Mouse (Mus musculus): ENCODE data around the gene Synpo2l. TPM values are rescaled to one million over a fixed set of nuclear protein-coding genes. Genes with fewer than 3 reads are reported as not detected.
"Not testable (repeated sequence)": the region's sequence is repeated elsewhere in the genome, so short reads cannot be mapped to it uniquely, and the experiment has no call there.

The Synpo2l gene
- polyA plus RNA-seq (2015; fragmentation: Nextera tagmentation; extraction: Ambion mirVana): 0.14 and 0.23 TPM in 2 replicates

DNA sequence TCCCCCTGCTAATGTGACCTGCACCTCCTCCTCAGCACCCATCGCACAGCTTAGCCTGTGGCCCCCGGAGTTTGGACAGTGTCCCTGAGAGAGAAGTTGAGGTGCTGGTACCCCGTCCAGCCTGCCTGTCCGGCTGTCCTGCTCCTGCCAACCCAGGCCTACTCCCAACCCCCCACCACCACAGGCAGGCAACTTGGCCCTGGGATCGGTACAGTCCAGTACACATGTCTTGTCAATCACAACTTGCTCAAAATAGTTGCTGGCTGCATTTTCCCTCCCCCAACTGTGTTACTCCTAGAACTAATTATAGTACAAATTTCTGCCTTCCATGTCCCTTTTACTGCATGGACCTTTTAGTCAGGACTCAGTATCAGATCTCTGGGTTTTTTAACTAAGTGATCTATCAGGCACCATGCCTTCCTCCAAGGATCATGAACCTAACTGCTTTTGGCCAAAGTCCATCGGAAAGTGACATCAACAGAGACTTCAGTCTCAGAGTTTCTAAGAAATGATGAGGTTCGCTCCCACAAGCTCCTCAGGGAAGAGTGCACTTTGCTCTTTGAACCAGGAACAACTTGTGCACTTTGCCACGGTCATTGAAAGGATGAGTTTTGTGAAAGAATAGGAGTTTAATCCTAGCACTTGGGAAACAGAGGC lies at the start of gene Synpo2l:
Synpo2l (minus strand) TSS at position 201 of the 657 bp plus-strand sequence.
- Histone ChIP-seq H3K4me3 (no peak within 1 kb of the TSS), H3K9me3 (no peaks in the 10 kb centered on the region), H3K9ac (no peak within 1 kb of the TSS), H3K4me1 (0 out of 2 replicates have a peak, but pooled peaks cover 1% of the 10 kb centered on the region), H3K27ac (no peak within 1 kb of the TSS), H3K36me3 (replicated peaks) (no peaks in the 10 kb centered on the region), H3K4me2 (no peak within 1 kb of the TSS), H3K27me3 (replicated peaks) (peaks cover 16% of the 10 kb centered on the region)
- WGBS: 83% methylated on average over 8 of the region's 8 CpGs
- no peak for ATAC-seq (replicated peaks)

DNA sequence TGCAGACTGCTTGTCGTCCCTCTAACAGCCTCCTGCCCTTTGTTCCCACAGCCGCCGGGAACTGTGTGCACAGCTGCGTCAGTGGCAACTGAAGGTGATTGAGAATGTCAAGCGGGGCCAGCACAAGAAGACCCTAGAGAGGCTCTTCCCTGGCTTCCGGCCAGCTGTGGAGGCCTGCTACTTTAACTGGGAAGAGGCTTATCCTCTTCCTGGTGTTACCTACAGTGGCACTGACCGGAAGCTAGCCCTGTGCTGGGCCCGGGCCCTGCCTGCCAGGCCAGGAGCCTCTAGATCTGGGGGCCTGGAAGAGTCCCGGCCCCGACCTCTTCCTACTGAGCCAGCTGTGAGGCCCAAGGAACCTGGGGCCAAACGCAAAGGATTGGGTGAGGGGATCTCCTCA lies 45.7 kb upstream of the Synpo2l start:
- Histone ChIP-seq H3K4me1 (peaks cover 11% of the 10 kb centered on the region), H3K9ac (no peak overlapping the region), H3K27ac (no peak overlapping the region), H3K9me3 (no peaks in the 10 kb centered on the region), H3K4me2 (no peak overlapping the region), H3K4me3 (no peak overlapping the region), H3K27me3 (replicated peaks) (no peaks in the 10 kb centered on the region), H3K36me3 (replicated peaks) (peaks cover 77% of the 10 kb centered on the region)
- WGBS: 81% methylated on average over 11 of the region's 11 CpGs
- ATAC-seq (replicated peaks): no peak

DNA sequence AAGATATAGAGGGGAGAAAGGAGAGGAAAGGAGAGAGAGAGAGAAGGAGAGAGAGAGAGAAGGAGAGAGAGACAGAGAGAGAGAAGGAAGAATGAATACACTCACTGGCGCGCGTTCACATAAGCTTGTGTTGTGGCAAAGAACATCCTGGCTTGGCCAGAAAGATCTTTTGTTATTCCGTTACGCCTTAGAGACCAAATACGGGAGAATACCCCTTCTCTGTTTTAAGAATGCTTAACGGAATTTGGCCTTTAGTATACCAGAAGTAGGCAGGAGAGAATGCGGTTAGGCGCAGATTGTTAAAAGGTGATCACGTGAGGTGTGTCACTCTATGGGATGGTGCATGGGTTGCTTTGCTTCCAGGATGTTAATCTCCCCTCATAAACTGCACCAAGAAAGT lies 40.1 kb upstream of the Synpo2l start:
- Histone ChIP-seq H3K4me2 (peak overlapping the region; percentile 77), H3K27me3 (replicated peaks) (no peaks in the 10 kb centered on the region), H3K9me3 (no peaks in the 10 kb centered on the region), H3K27ac (peak overlapping the region; percentile 96; the same call in 1 of the 2 replicates), H3K36me3 (replicated peaks) (peaks cover 23% of the 10 kb centered on the region), H3K4me1 (peaks cover 35% of the 10 kb centered on the region), H3K4me3 (peak overlapping the region; percentile 86), H3K9ac (peak overlapping the region; percentile 94)
- WGBS: 4% methylated on average over 10 of the region's 10 CpGs
- no peak for ATAC-seq (replicated peaks)

DNA sequence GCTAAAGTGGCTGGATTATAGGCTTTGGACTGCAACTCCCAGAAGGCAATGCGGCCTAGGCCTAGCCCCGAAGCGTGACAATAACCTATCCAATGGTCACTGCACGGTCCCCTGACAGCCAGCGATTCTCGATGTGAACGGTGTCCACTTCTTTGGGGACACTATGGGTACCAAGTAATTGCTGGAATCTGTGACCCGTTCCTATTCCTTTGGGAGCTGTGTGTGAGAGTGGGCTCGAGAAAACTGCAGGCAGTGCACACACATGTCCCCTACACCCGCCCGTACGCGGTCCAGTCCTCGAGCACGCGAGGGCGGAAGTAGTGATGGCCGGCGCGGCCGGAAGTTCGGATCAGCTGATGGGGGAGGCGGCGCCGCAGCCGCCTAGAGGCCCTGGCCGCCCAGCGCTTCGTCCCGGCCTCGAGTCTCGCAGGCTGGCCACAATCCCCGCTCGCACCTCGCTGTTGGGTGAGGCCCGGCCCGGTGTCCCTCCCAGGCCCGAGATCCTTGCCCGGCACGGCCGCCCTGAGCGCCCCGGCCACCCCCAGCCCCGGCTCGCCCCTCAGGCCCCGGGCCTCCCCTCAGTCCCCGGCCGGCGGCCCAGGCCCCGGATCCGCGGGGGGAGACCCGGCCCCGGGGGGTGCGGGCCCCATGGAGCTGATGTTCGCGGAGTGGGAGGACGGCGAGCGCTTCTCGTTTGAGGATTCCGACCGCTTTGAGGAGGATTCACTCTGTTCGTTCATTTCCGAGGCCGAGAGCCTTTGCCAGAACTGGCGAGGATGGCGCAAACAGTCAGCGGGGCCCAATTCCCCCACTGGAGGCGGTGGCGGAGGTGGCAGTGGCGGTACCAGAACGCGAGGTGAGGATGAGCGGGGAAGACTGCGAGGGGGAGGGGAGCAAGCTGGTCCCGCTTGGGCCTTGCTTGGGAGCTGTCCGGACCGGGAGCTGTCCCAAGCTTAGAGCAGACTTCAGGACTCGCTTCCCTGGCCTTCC lies 39.3 kb upstream of the Synpo2l start, which contains the start of gene Zswim8:
Zswim8 (plus strand) TSS at position 352 of the 990 bp plus-strand sequence.
- H3K4me2 ChIP-seq: peak within 1 kb of the TSS; percentile 77
- under 1% methylated on average over 80 of the region's 80 CpGs for whole genome bisulfite sequencing
- peak within 1 kb of the TSS; percentile 96 for H3K27ac ChIP-seq
- H3K9ac ChIP-seq: peak within 1 kb of the TSS; percentile 94
- no peaks in the 10 kb centered on the region for H3K9me3 ChIP-seq
- peaks cover 35% of the 10 kb centered on the region for H3K4me1 ChIP-seq
- ATAC-seq (replicated peaks): peak; percentile 95
- H3K27me3 ChIP-seq (replicated peaks): no peaks in the 10 kb centered on the region
- peaks cover 16% of the 10 kb centered on the region for H3K36me3 ChIP-seq (replicated peaks)
- H3K4me3 ChIP-seq: peak within 1 kb of the TSS; percentile 86

DNA sequence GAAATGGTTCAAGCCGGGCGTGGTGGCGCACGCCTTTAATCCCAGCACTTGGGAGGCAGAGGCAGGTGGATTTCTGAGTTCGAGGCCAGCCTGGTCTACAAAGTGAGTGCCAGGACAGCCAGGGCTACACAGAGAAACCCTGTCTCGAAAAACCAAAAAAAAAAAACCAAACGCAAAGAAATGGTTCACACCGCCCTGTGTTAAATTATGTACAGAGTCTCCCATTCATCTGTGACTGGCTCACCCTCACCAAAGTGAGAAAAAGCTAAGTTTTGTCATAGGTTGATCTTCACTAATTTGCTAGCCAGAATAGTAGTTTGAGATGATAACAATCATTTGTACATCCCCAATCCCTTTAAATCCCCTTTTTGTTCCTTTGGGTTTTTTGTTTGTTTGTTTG lies 35.3 kb upstream of the Synpo2l start:
- Histone ChIP-seq H3K27ac (peak overlapping the region; percentile 85), H3K4me2 (peak overlapping the region; percentile 72), H3K4me1 (peaks cover 58% of the 10 kb centered on the region), H3K4me3 (peak overlapping the region; percentile 66), H3K9ac (peak overlapping the region; percentile 74)
- ATAC-seq (replicated peaks); H3K27me3 ChIP-seq (replicated peaks); H3K9me3 ChIP-seq; H3K36me3 ChIP-seq (replicated peaks): not testable (repeated sequence)
- 11% methylated on average over 8 of the region's 8 CpGs for WGBS

DNA sequence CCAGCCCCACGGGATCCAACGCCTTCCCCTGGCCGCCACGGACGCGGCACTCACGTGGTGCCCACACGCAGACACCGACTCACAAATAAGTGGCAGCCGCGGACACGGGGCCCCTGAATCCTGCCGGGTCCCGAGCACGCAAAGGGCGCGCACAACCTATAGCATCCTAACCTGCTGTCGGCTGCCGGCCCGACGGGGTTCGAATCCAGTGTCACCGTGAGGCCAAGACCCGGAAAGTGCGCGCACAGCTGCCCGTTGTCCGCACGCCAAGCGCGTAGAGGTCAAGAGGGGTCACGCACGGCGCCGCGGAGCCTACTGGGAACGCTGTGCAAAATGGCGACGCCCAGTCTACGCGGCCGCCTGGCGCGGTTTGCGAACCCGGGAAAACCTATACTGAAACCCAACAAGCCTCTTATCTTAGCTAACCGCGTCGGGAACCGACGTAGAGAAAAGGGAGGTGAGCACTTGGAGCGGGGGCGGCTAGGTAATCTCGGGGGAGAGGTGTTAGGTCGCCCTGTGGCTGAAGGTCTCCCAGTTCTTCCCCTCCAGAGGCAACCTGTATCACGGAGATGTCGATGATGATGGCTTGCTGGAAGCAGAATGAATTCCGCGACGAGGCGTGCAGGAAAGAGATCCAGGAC lies 34.7 kb upstream of the Synpo2l start, which contains the start of gene Chchd1:
Chchd1 (plus strand) TSS at position 266 of the 641 bp plus-strand sequence.
- peak within 1 kb of the TSS; percentile 74 for H3K9ac ChIP-seq
- peak within 1 kb of the TSS; percentile 66 for H3K4me3 ChIP-seq
- peaks cover 61% of the 10 kb centered on the region for H3K4me1 ChIP-seq
- peak within 1 kb of the TSS; percentile 72 for H3K4me2 ChIP-seq
- no peaks in the 10 kb centered on the region for H3K36me3 ChIP-seq (replicated peaks)
- peak within 1 kb of the TSS; percentile 85 for H3K27ac ChIP-seq
- no peaks in the 10 kb centered on the region for H3K9me3 ChIP-seq
- under 1% methylated on average over 61 of the region's 61 CpGs for WGBS
- peak; percentile 69 for ATAC-seq (replicated peaks)
- no peaks in the 10 kb centered on the region for H3K27me3 ChIP-seq (replicated peaks)

DNA sequence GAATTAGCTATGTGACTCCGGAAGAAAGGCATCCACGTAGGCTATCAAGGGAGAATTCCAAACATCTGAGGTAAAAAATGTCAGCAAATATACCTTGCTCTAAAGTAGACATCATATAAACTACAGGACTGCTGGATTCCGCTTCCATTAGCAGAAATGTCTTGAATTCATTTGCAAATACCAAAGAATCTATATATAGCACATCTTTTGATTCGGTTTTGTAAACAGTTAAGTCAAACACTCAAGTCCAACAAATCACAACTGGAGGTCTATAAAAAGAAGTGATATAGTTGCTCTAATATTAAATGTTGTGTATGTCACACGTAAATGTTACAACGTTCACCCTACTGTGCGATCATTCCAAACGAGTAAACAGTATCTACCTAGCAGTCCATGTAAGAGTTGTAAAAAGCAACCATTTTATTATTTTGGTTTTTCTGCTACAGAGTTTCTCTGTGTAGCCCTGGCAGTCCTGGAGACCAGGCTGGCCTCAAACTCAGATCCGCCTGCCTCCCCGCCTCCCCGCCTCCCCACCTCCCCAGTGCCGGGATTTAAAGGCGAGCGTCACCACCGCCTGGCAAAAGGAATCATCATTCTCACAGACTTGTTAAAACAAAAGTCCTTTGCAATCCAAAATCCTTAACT lies 34.1 kb upstream of the Synpo2l start:
- H3K27me3 ChIP-seq (replicated peaks): no peaks in the 10 kb centered on the region
- no peaks in the 10 kb centered on the region for H3K9me3 ChIP-seq
- H3K4me1 ChIP-seq: peaks cover 67% of the 10 kb centered on the region
- peak overlapping the region; percentile 85 for H3K27ac ChIP-seq
- WGBS: 15% methylated on average over 15 of the region's 15 CpGs
- H3K4me3 ChIP-seq: peak overlapping the region; percentile 66
- H3K9ac ChIP-seq: peak overlapping the region; percentile 74
- no peaks in the 10 kb centered on the region for H3K36me3 ChIP-seq (replicated peaks)
- ATAC-seq (replicated peaks): peak; percentile 19; the same call in 1 of the 2 replicates
- H3K4me2 ChIP-seq: peak overlapping the region; percentile 72

DNA sequence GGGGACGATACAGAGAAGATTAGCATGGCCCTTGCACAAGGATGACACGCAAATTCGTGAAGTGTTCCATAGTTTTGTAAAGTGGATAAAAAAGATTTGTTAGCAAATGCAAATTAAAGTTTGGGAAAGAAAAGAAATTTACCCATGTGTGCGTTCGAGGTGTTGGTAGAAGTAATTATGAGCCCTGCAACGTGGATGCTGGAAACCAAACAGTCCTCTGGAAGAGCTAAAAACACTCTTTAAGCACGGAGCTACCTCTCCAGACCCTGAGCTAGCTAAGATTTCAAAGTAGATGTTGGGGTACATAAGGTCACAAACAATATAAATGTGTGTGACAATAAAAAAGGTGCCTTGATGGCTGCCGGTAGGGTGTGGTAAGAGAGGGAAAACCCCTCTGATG lies 33.4 kb upstream of the Synpo2l start:
- no peak overlapping the region for H3K27ac ChIP-seq
- peak overlapping the region; percentile 72 for H3K4me2 ChIP-seq
- no peak for ATAC-seq (replicated peaks)
- peak overlapping the region; percentile 66 for H3K4me3 ChIP-seq
- no peaks in the 10 kb centered on the region for H3K9me3 ChIP-seq
- no peaks in the 10 kb centered on the region for H3K36me3 ChIP-seq (replicated peaks)
- WGBS: 86% methylated on average over 8 of the region's 8 CpGs
- H3K4me1 ChIP-seq: peaks cover 69% of the 10 kb centered on the region
- H3K27me3 ChIP-seq (replicated peaks): no peaks in the 10 kb centered on the region
- no peak overlapping the region for H3K9ac ChIP-seq

DNA sequence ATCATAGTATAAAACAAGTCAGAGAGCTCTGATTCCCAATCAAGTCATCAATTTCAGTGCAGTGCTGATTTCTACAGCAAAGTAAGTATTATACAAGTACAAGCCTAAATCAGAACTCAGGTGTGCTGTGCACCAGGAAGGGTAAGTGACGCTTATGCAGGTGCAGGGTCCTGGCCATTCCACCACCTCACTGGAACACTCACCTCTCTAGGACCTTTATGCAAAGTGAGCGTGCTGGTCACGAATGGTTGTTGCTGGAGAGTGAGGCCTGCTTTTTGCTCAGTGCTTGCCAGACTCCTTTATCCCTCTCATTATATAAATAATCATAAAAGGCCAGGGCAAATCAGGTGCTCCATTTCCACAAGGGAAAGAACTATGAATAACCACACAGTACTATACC lies 32.2 kb upstream of the Synpo2l start:
- H3K9ac ChIP-seq: no peak overlapping the region
- no peak overlapping the region for H3K27ac ChIP-seq
- H3K27me3 ChIP-seq (replicated peaks): no peaks in the 10 kb centered on the region
- 85% methylated on average over 3 of the region's 3 CpGs for WGBS
- H3K9me3 ChIP-seq: no peaks in the 10 kb centered on the region
- ATAC-seq (replicated peaks): no peak
- no peaks in the 10 kb centered on the region for H3K36me3 ChIP-seq (replicated peaks)
- peaks cover 74% of the 10 kb centered on the region for H3K4me1 ChIP-seq
- H3K4me3 ChIP-seq: no peak overlapping the region
- no peak overlapping the region for H3K4me2 ChIP-seq

DNA sequence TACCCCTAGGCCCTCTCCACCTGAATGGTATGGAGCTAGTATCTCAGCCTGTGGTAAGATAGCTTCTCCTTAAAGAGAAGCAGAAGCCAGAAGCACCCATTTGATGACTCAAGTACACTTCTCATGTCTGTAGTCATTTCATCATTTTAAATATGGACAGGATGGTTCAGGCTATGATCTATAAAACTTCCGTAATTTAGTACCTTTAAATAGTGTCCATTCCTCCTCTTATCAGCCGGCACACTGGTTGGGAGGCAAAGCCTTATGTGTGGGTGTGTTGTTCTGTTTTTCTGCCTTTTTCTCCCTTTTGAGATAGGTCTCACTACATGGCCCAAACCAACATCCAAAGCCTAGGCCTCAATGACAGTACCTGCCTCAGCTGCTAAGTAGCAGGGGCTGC lies 30.4 kb upstream of the Synpo2l start:
- no peak for ATAC-seq (replicated peaks)
- Histone ChIP-seq H3K27me3 (replicated peaks) (no peaks in the 10 kb centered on the region), H3K4me1 (peaks cover 74% of the 10 kb centered on the region), H3K9ac (0 out of 2 replicates have a peak overlapping the region, but pooled peaks have one; percentile 0), H3K27ac (no peak overlapping the region), H3K4me3 (0 out of 2 replicates have a peak overlapping the region, but pooled peaks have one; percentile 1), H3K4me2 (peak overlapping the region; percentile 84), H3K36me3 (replicated peaks) (peaks cover 5% of the 10 kb centered on the region), H3K9me3 (no peaks in the 10 kb centered on the region)
- WGBS: 83% methylated on average over 2 of the region's 2 CpGs

DNA sequence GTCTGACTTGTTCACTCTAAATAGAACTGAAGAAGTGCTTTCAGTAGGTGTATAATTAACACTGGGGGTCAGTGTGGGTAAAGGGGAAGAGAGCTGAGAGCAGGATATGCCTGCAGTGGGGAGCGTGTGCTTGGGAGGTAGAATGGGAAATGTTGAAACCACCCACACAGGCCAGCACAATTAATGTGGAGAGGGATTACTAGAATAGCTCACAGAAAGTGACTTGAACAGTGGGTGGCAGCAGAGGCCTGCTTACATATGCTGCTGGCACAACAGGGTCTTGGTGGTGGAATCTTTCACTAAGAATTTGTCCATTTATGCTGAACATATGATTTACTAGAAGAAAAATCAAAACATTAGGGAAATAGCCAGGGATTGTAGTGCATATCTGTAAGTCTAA lies 28.8 kb upstream of the Synpo2l start:
- Histone ChIP-seq H3K4me3 (peak overlapping the region; percentile 70), H3K36me3 (replicated peaks) (peaks cover 18% of the 10 kb centered on the region), H3K9me3 (no peaks in the 10 kb centered on the region), H3K9ac (peak overlapping the region; percentile 73; the same call in 1 of the 2 replicates), H3K27me3 (replicated peaks) (no peaks in the 10 kb centered on the region), H3K4me2 (peak overlapping the region; percentile 84), H3K27ac (0 out of 2 replicates have a peak overlapping the region, but pooled peaks have one; percentile 35), H3K4me1 (peaks cover 68% of the 10 kb centered on the region)
- WGBS: 9% methylated on average over 1 of the region's 1 CpGs
- no peak for ATAC-seq (replicated peaks)

All from midbrain, embryonic 15.5 days (tissue).